Mouse (Mus musculus) adrenal gland, postnatal 14 days (tissue): Measurements from ENCODE around the gene Eef1g. TPM values are rescaled to one million over a fixed set of nuclear protein-coding genes. Genes with fewer than 3 reads are reported as not detected.
"Not testable (repeated sequence)": the region's sequence is repeated elsewhere in the genome, so short reads cannot be mapped to it uniquely, and the experiment has no call there.

Experiments
- DNase-seq: peaks from one replicate; pipeline ENCODE4 v3.0.0; 2021; ENCODE audit warnings: mixed read lengths
- total RNA-seq: library from RNA; stranded (reverse); gene quantifications from 2 replicates; pipeline ENCODE4 v1.2.3, GENCODE M21; 2021

Eef1g gene
- total RNA-seq, 1 experiment from 2014 or later: 355 TPM

GRCm38 (mm10) chr19:8944750-8945149, 22.1 kb upstream of the Eef1g start:
- peak; percentile 93 for DNase-seq

- no peak for DNase-seq
Observed at GRCm38 (mm10) chr19:8945251-8945650, 21.6 kb upstream of the Eef1g start.

GRCm38 (mm10) chr19:8946929-8947328, 19.9 kb upstream of the Eef1g start:
- DNase-seq: no peak

GRCm38 (mm10) chr19:8950190-8950589, 16.7 kb upstream of the Eef1g start:
- DNase-seq: no peak

- no peak for DNase-seq
Observed at GRCm38 (mm10) chr19:8952241-8952640, 14.6 kb upstream of the Eef1g start.

GRCm38 (mm10) chr19:8953135-8954039, 13.5 kb upstream of the Eef1g start, which contains the start of gene Tut1:
Gene Tut1 (plus strand): TSS chr19:8953847.
- peak; percentile 93 for DNase-seq

- no peak for DNase-seq
Observed at GRCm38 (mm10) chr19:8954171-8954570, 12.7 kb upstream of the Eef1g start.

- no peak for DNase-seq
Observed at GRCm38 (mm10) chr19:8962256-8962655, 4.6 kb upstream of the Eef1g start.

GRCm38 (mm10) chr19:8965075-8965474, 1.8 kb upstream of the Eef1g start:
- DNase-seq: no peak

- peak; percentile 40 for DNase-seq
Observed at GRCm38 (mm10) chr19:8965771-8966170, 1.1 kb upstream of the Eef1g start.

GRCm38 (mm10) chr19:8966198-8966589, 647 bp upstream of the Eef1g start:
- no peak for DNase-seq

- DNase-seq: peak; percentile 39
Observed at GRCm38 (mm10) chr19:8967373-8967743, 517 bp downstream of the Eef1g start.

GRCm38 (mm10) chr19:8967893-8968292, 1.1 kb downstream of the Eef1g start:
- DNase-seq: no peak

GRCm38 (mm10) chr19:8972491-8972890, 5.7 kb downstream of the Eef1g start:
- not testable (repeated sequence) for DNase-seq

GRCm38 (mm10) chr19:8974638-8975037, 7.8 kb downstream of the Eef1g start:
- DNase-seq: no peak

GRCm38 (mm10) chr19:8975491-8975890, 8.7 kb downstream of the Eef1g start:
- DNase-seq: no peak

GRCm38 (mm10) chr19:8976535-8976934, 9.7 kb downstream of the Eef1g start:
- peak; percentile 75 for DNase-seq

GRCm38 (mm10) chr19:8980771-8981170, 13.9 kb downstream of the Eef1g start:
- DNase-seq: peak; percentile 46

- no peak for DNase-seq
Observed at GRCm38 (mm10) chr19:8981450-8982168, 14.8 kb downstream of the Eef1g start.

- no peak for DNase-seq
Observed at GRCm38 (mm10) chr19:8982303-8983149, 15.7 kb downstream of the Eef1g start.

- DNase-seq: peak; percentile 56
Observed at GRCm38 (mm10) chr19:8983150-8983650, 16.4 kb downstream of the Eef1g start.

GRCm38 (mm10) chr19:8984255-8984868, 17.5 kb downstream of the Eef1g start:
- DNase-seq: peak; percentile 77
